Mouse (Mus musculus) embryonic facial prominence, embryonic 10.5 days (tissue): ENCODE data around the gene Wnt5b. TPM values are rescaled to one million over a fixed set of nuclear protein-coding genes. Genes with fewer than 3 reads are reported as not detected.
"Not testable (repeated sequence)": the region's sequence is repeated elsewhere in the genome, so short reads cannot be mapped to it uniquely, and the experiment has no call there.

ENCODE experiments used
- DNase-seq: peaks from one replicate; pipeline ENCODE4 v3.0.0-alpha.2; 2017; ENCODE audit warnings: low spot score
- H3K27ac ChIP-seq: fragments of 300-500 bp; sonication (generic); replicated peaks from 2 replicates; pipeline ENCODE4 v1.5.1; 2016; ENCODE audit warnings: mild to moderate bottlenecking
- H3K27me3 ChIP-seq: fragments of 300-500 bp; sonication (generic); replicated peaks from 2 replicates; pipeline ENCODE4 v1.6.1; 2016; ENCODE audit warnings: low read depth, mild to moderate bottlenecking; ENCODE audit not compliant: poor library complexity, severe bottlenecking
- H3K36me3 ChIP-seq: fragments of 300-500 bp; sonication (generic); replicated peaks from 2 replicates; pipeline ENCODE4 v1.6.1; 2016; ENCODE audit warnings: mild to moderate bottlenecking, moderate library complexity
- H3K4me1 ChIP-seq: fragments of 300-500 bp; sonication (generic); 2 replicates; pipeline ENCODE4 v1.6.1; 2016
- H3K4me3 ChIP-seq: fragments of 300-500 bp; sonication (generic); 2 replicates; pipeline ENCODE4 v1.5.1; 2016; ENCODE audit warnings: mild to moderate bottlenecking, moderate library complexity
- H3K9me3 ChIP-seq: fragments of 300-500 bp; sonication (generic); 2 replicates; pipeline ENCODE4 v1.6.1; 2016; ENCODE audit warnings: mild to moderate bottlenecking
- WGBS: fragments of 180-500 bp; shearing (Covaris S2); methylation state at CpG from one replicate; pipeline ENCODE4 v1.1.7; 2016; 5-methylcytosine and 5-hydroxymethylcytosine counted together
- polyA plus RNA-seq: library from polyadenylated mRNA; unstranded; fragments of >200 nt; fragmentation: Nextera tagmentation; extraction: Ambion mirVana; gene quantifications from 2 replicates; pipeline ENCODE4 v1.2.1, GENCODE M21; 2016

The Wnt5b gene
- polyA plus RNA-seq, 1 experiment from 2014 or later: 13.2 TPM

DNA sequence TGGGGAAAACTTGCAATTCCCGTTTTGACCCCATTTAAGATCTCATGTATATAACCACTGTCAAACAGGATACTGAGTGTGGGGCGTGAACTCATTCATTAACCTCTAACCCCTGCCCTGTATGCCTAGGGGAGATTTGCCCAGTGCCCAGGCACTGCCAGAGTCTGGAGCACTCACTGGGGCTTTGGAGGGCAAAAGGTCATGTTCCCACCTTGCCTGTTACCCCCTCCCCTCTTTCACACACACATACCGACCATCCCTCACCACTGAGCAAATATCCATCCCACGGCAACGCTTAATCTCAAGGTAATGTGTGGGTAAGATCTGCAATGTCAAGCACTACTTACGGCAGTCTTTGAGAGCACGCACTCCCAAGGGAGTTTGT lies 51.5 kb downstream of the Wnt5b start:
- H3K27ac ChIP-seq: 0 out of 2 replicates have a peak overlapping the region, but pooled peaks have one; percentile 1
- H3K27me3 ChIP-seq: 0 out of 2 replicates have a peak, but pooled peaks cover 3% of the 10 kb centered on the region
- peaks cover 40% of the 10 kb centered on the region for H3K4me1 ChIP-seq
- H3K9me3 ChIP-seq: no peaks in the 10 kb centered on the region; the same call in 1 of the 2 replicates
- peaks cover 6% of the 10 kb centered on the region; the same call in 1 of the 2 replicates for H3K36me3 ChIP-seq
- no peak overlapping the region for H3K4me3 ChIP-seq
- no peak for DNase-seq
- WGBS: 22% methylated on average over 7 of the region's 7 CpGs

DNA sequence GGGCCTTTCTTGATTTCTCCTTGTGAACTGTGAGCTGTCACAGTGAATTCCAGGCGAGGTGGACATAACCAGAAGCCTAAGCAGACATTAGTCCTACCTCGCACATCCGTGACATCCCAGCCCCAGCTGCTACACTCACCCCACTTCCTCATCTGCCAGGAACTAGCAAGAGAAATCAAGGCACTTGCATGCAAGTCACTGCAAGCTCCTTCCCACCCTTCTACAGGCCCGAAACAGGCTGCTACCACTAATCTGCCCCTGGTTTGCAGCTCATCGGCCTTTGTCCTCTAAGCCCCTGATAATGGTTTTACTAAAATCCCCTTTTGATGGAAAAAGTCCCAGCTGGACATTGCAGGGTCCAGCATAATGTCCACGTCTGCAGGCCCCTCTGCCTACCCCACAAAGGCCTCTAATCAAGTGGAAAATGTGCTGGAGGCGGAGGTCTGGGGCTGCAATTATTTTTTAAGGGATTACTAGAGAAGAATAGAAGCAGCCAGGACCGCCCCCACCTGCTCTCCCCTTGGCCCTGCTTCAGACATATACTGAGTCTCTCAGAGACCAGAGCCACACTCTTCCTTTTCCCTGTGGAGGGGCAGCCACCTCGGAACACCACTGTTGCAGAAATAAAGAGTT lies 52.0 kb downstream of the Wnt5b start:
- Histone ChIP-seq H3K9me3 (no peaks in the 10 kb centered on the region; the same call in 1 of the 2 replicates), H3K27ac (peak overlapping the region; percentile 52; the same call in 1 of the 2 replicates), H3K4me1 (peaks cover 40% of the 10 kb centered on the region), H3K4me3 (no peak overlapping the region), H3K36me3 (peaks cover 6% of the 10 kb centered on the region; the same call in 1 of the 2 replicates), H3K27me3 (0 out of 2 replicates have a peak, but pooled peaks cover 3% of the 10 kb centered on the region)
- peak; percentile 50 for DNase-seq
- 27% methylated on average over 9 of the region's 9 CpGs for WGBS

DNA sequence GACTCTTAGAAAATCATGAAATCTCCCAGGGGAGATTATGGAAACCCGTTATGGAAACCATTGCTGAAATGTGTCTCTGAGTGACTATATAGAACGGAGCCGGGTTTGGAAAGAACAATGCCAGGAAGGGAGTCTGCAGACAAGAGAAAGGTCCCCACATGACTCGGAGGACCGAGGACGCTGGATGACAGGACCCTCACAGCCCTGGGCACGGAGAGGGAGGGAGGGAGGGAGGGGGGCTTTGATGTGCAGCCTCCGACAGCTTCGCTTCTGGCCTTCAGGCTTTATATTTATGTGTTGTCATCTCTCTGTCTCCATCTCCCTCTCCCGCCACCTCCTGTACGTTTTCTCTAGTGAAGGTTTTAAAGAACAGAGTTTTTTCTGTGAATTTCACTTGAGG lies 53.1 kb downstream of the Wnt5b start:
- 0 out of 2 replicates have a peak overlapping the region, but pooled peaks have one; percentile 32 for H3K4me3 ChIP-seq
- 31% methylated on average over 11 of the region's 11 CpGs for WGBS
- H3K27ac ChIP-seq: peak overlapping the region; percentile 65
- peaks cover 6% of the 10 kb centered on the region; the same call in 1 of the 2 replicates for H3K36me3 ChIP-seq
- 0 out of 2 replicates have a peak, but pooled peaks cover 3% of the 10 kb centered on the region for H3K27me3 ChIP-seq
- peaks cover 43% of the 10 kb centered on the region for H3K4me1 ChIP-seq
- no peaks in the 10 kb centered on the region; the same call in 1 of the 2 replicates for H3K9me3 ChIP-seq
- no peak for DNase-seq

DNA sequence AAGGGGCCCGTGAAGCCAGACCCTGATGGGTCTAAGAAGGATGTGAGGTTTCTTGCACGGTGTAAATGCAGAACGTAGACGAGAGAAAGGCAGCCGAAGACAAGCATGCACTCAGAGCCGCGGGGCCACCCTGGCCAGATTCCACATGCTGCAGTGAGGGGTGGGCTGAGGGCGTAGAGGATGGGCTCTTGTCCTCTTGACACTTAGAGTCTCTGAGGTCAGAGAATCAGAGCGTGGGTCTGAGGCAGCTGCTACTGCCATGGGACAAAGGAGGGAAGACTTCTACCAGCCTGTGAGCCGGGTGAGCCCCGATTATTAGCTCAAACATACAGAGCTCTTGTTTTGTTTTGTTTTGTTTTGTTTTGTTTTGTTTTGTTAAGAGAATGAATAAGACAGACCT lies 53.6 kb downstream of the Wnt5b start:
- H3K27me3 ChIP-seq: 0 out of 2 replicates have a peak, but pooled peaks cover 3% of the 10 kb centered on the region
- peak overlapping the region; percentile 65 for H3K27ac ChIP-seq
- peaks cover 8% of the 10 kb centered on the region; the same call in 1 of the 2 replicates for H3K36me3 ChIP-seq
- 19% methylated on average over 11 of the region's 11 CpGs for WGBS
- peaks cover 48% of the 10 kb centered on the region for H3K4me1 ChIP-seq
- DNase-seq: peak; percentile 40
- peak overlapping the region; percentile 32 for H3K4me3 ChIP-seq
- H3K9me3 ChIP-seq: no peaks in the 10 kb centered on the region; the same call in 1 of the 2 replicates

DNA sequence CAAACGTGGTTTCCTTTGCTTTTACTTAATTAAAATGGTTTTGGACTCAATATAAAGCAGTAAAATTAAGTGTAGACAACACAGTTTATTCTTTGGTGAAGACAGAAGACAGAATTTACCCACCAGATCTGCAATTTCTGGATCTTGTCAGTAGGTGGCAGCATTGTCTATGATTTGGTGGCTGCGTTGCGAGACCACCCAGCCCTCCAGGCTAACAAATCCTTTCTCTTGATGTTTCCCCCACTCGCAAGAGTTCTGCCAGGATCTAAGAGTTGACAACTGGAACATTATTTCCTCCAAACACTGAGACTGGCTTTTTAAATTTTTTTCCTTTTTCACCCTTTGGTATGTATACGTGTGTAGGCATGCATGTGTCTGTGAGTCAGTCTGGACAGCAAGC lies 54.4 kb downstream of the Wnt5b start:
- H3K4me1 ChIP-seq: peaks cover 50% of the 10 kb centered on the region
- H3K4me3 ChIP-seq: no peak overlapping the region
- H3K9me3 ChIP-seq: no peaks in the 10 kb centered on the region; the same call in 1 of the 2 replicates
- 0 out of 2 replicates have a peak, but pooled peaks cover 3% of the 10 kb centered on the region for H3K27me3 ChIP-seq
- no peak overlapping the region for H3K27ac ChIP-seq
- WGBS: 11% methylated on average over 5 of the region's 5 CpGs
- peak; percentile 77 for DNase-seq
- H3K36me3 ChIP-seq: peaks cover 13% of the 10 kb centered on the region

DNA sequence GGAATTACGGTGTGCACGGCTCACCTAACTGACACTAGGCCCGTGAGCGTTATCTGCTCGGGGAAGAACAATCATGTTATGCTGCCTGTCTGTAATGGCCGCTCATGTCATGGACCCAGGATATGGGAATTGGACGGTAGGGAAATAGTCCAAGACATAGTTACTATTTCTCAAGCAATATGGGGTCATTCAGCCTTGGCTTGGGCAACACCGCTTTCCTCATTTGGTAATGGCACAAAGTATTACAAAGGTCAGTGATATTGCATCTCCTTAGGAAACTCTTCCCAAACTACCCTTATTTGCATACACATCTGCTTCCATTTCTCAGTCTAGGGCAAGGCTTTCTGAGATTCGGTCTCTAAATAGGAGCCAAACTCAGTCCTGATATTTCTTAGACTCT lies 56.5 kb downstream of the Wnt5b start:
- Histone ChIP-seq H3K4me3 (no peak overlapping the region), H3K4me1 (peaks cover 63% of the 10 kb centered on the region), H3K27ac (no peak overlapping the region), H3K9me3 (no peaks in the 10 kb centered on the region), H3K27me3 (0 out of 2 replicates have a peak, but pooled peaks cover 3% of the 10 kb centered on the region), H3K36me3 (peaks cover 29% of the 10 kb centered on the region)
- DNase-seq: no peak
- WGBS: 92% methylated on average over 9 of the region's 9 CpGs

DNA sequence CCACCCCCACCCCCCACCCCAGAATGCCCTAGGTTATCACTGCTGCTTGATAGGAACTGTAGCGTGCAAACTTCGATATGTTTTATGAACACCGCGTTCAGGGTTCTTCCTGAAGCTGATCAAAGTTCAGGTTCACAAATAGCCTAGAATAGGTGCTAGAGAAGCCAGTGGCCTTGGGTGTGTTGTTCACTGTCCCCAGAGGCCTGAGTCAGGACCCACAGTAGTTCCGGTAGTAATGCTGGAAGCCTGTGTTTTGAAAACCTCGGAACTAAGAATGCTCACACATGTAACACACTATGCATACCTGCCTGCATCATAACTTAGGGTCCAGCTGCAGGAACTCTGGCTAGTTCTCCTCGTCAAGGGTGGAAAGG lies 57.1 kb downstream of the Wnt5b start:
- 91% methylated on average over 7 of the region's 7 CpGs for WGBS
- Histone ChIP-seq H3K27me3 (0 out of 2 replicates have a peak, but pooled peaks cover 3% of the 10 kb centered on the region), H3K9me3 (no peaks in the 10 kb centered on the region), H3K36me3 (peaks cover 29% of the 10 kb centered on the region), H3K4me1 (peaks cover 63% of the 10 kb centered on the region), H3K4me3 (no peak overlapping the region), H3K27ac (no peak overlapping the region)
- no peak for DNase-seq

DNA sequence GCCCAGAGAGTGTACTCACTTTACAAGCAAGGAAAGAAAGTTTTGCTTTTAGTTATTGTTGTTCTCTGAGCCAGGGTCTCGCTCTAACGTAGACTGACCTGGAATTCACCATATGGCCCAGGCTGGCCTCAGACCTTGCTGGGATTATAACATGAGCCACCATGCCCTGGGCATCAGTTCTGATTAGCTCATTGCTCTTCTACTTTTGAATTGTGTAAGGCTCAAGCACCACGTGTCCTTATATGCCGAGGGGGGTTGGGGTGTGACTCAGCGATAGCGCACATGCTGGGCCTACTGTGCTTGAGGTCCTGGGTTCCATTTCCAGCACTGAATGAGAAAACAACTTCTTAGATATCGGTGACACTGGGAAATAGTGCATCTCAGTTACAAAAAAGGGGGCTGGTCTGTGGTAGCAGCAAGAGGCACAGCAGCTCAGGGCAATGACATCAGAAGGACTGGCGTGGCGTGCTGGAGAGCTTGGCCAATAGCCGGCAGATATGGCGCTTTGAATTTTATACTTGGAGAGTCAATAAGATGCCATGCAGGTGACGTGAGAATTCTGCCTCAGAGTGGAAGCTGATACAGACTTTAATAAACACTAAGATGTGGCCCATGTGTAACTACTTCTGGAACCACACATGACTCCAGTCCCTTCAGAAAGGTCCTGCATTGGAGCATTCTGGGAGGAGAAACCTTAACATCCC lies 57.6 kb downstream of the Wnt5b start:
- no peak for DNase-seq
- H3K36me3 ChIP-seq: peaks cover 29% of the 10 kb centered on the region
- H3K27me3 ChIP-seq: 0 out of 2 replicates have a peak, but pooled peaks cover 3% of the 10 kb centered on the region
- no peaks in the 10 kb centered on the region for H3K9me3 ChIP-seq
- no peak overlapping the region for H3K4me3 ChIP-seq
- 88% methylated on average over 12 of the region's 12 CpGs for WGBS
- no peak overlapping the region for H3K27ac ChIP-seq
- H3K4me1 ChIP-seq: peaks cover 63% of the 10 kb centered on the region

DNA sequence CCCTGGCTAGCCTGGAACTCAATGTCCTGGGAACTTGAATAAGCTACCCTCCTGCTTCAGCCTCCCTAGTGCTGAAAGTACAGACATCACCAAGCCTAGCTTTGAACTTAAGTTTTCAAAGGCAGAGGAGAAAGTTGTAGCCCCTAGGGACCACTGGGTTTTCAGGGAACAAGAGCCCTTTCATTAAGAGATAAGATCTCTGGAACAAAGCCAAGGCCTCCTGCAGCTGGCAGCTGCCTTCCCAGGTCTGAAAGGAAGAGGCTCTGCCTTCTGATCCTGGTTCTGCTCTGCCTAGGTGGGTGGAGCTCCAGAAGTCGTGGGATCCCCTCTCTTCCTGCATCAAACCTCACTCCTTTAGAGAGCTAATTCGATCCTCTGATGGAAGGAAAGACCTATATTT lies 58.7 kb downstream of the Wnt5b start:
- Histone ChIP-seq H3K4me3 (no peak overlapping the region), H3K36me3 (peaks cover 37% of the 10 kb centered on the region), H3K27ac (no peak overlapping the region), H3K9me3 (no peaks in the 10 kb centered on the region), H3K4me1 (peaks cover 61% of the 10 kb centered on the region), H3K27me3 (0 out of 2 replicates have a peak, but pooled peaks cover 3% of the 10 kb centered on the region)
- 18% methylated on average over 2 of the region's 2 CpGs for WGBS
- no peak for DNase-seq

DNA sequence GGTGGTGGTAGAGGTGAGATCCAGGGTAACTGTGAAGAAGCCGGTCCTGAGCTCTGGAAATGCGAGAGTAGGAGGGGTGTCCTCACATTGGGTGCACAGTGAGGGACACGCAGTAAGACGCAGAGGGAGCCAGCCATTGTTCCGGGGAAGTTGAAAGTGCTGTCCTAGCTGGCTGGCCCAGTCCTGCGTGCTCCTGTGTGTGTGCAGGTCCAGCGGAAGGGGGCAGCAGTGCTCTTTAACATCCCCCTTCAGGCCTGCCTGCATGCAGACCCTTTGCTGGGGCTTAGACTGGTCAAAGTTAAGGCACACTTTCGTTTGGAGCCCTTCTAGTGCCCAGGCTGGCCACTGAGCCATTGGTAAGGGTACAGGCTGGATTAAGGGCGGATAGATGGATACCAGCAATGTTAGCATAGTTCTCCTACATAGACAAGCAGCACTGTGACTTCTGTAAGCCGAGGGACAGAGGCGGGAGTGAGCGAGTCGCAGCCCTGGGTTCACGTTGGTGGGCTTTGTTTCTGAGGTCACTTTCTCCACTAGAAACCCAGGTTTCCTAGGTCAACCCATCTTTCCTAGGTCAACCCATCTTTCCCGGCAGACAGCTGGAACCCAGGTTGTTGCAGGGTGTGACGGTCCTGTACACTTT lies 61.1 kb downstream of the Wnt5b start:
- Histone ChIP-seq H3K27me3 (no peaks in the 10 kb centered on the region), H3K4me1 (peaks cover 70% of the 10 kb centered on the region), H3K4me3 (peak overlapping the region; percentile 94), H3K36me3 (peaks cover 42% of the 10 kb centered on the region), H3K9me3 (no peaks in the 10 kb centered on the region), H3K27ac (0 out of 2 replicates have a peak overlapping the region, but pooled peaks have one; percentile 1)
- 44% methylated on average over 16 of the region's 16 CpGs for WGBS
- peak; percentile 78 for DNase-seq

DNA sequence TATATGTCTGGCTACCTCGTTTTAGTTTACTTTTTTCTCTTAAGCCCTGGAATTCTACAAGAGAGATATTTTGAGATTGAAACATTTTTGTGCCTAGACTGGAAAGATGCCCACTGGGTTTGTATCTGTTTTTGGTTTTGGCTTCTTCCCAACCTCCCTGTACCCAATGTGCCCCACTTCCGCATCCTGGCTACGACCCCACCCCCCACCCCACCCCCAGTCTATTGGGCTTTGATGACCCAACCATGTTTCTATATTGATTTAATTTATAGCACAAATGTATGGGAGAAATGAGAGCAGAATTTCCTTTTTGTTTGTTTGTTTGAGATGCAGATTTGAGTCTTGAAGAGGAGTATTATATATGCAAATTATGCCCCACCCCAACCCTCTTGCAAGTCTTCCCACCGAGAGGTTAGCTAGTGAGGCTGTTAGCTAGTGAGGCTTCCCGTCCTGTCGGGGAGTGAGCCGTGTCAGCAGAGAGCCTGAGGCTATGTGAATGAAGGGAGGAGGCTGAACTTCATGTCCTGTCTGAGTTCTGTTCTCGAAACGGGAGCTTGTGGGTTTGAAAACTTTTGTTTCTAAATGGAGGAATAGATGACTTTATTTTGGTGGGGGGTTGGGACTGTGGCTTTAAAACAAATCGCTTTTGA lies 62.3 kb downstream of the Wnt5b start:
- not testable (repeated sequence) for H3K9me3 ChIP-seq, H3K27ac ChIP-seq, H3K27me3 ChIP-seq
- peak; percentile 49 for DNase-seq
- H3K4me1 ChIP-seq: peaks cover 79% of the 10 kb centered on the region
- H3K36me3 ChIP-seq: peaks cover 42% of the 10 kb centered on the region
- H3K4me3 ChIP-seq: peak overlapping the region; percentile 94
- WGBS: 7% methylated on average over 10 of the region's 10 CpGs
